ENCODE assay signal across 22 mouse cellular contexts in genomic region chr6:134861386-134861785, GRCm38 (mm10). TPM values are rescaled to one million over a fixed set of nuclear protein-coding genes. Genes with fewer than 3 reads are reported as not detected.
DNase-seq lines count a peak whose midpoint lies in the region; ATAC-seq and TF ChIP-seq lines count a peak whose summit lies in the region.
"Had no signal": no experiment of that assay in that cellular context is flagged by ENCODE, and none has a peak within 500 bp of the region (broad histone marks: within the 10 kb centered on the region; RNA-seq: fewer than 3 reads in every experiment).

No protein-coding gene starts in this region.

- peaks cover 8% of the 10 kb centered on the region; the same call in 1 of the 2 replicates for H3K36me3 ChIP-seq in hindbrain, embryonic 10.5 days
- peaks cover 3% of the 10 kb centered on the region; the same call in 1 of the 2 replicates for H3K36me3 ChIP-seq in hindbrain, postnatal 0 days (ENCODE audit: insufficient read depth, low read length)
- no peaks in the 10 kb centered on the region; the same call in 1 of the 2 replicates for H3K36me3 ChIP-seq in midbrain, embryonic 11.5 days (ENCODE audit: control insufficient read depth, insufficient read depth, low read length)
- 0 out of 2 replicates have a peak, but pooled peaks cover 6% of the 10 kb centered on the region for H3K36me3 ChIP-seq in midbrain, embryonic 15.5 days (replicated peaks)

- ATAC-seq in hindbrain, postnatal 0 days: no peak
- no peak for ATAC-seq in midbrain, embryonic 11.5 days (ENCODE audit: low FRiP score)
- ATAC-seq in midbrain, embryonic 15.5 days (replicated peaks): no peak
- no peak for ATAC-seq in erythroid progenitor cell, adult 5-6 weeks (replicated peaks; ENCODE audit: low FRiP score, poor library complexity, severe bottlenecking)
- ATAC-seq: forebrain, embryonic 16.5 days; intestine, embryonic 15.5 days had no signal

- no peak overlapping the region for H3K9ac ChIP-seq in hindbrain, postnatal 0 days (replicated peaks; ENCODE audit: low read length)
- no peak overlapping the region for H3K9ac ChIP-seq in midbrain, embryonic 11.5 days (ENCODE audit: low read length)
- H3K9ac ChIP-seq in midbrain, embryonic 15.5 days: no peak overlapping the region
- H3K9ac ChIP-seq: forebrain, embryonic 12.5 days; hindbrain, embryonic 15.5 days; intestine, embryonic 15.5 days had no signal

- no peak for DNase-seq in hindbrain, embryonic 10.5 days (ENCODE audit: low spot score)
- no peak for DNase-seq in hindbrain, postnatal 0 days (ENCODE audit: low spot score)
- DNase-seq in midbrain, embryonic 11.5 days (ENCODE audit: low spot score, missing footprints): peak; percentile 51
- peak; percentile 30 for DNase-seq in R1 (ENCODE audit: low read depth, low spot score)
- DNase-seq in layer of hippocampus, adult 8-10 months (ENCODE audit: low spot score in 2 of 2): no peak
- DNase-seq: adrenal gland, postnatal 10 days; adrenal gland, postnatal 36 days; B cell, adult 2 months; cerebellum, adult 18-20 months; cerebellum, adult 9-10 months; cerebellum, postnatal 14 days; gastrocnemius, postnatal 10 days; gastrocnemius, postnatal 36 days; heart, adult 2 months had no signal

- H3K27ac ChIP-seq in hindbrain, embryonic 10.5 days: peak overlapping the region; percentile 81; the same call in 1 of the 2 replicates
- no peak overlapping the region for H3K27ac ChIP-seq in hindbrain, postnatal 0 days
- H3K27ac ChIP-seq in midbrain, embryonic 11.5 days (ENCODE audit: low read depth, low read length): no peak overlapping the region
- no peak overlapping the region for H3K27ac ChIP-seq in midbrain, embryonic 15.5 days
- H3K27ac ChIP-seq: forebrain, embryonic 12.5 days; heart, adult 2 months; intestine, embryonic 15.5 days had no signal

- no peak overlapping the region for H3K4me3 ChIP-seq in hindbrain, embryonic 10.5 days
- no peak overlapping the region for H3K4me3 ChIP-seq in hindbrain, postnatal 0 days (ENCODE audit: low read length)
- no peak overlapping the region for H3K4me3 ChIP-seq in midbrain, embryonic 11.5 days (ENCODE audit: low read depth, low read length)
- no peak overlapping the region for H3K4me3 ChIP-seq in midbrain, embryonic 15.5 days
- H3K4me3 ChIP-seq: forebrain, embryonic 12.5 days; heart, adult 2 months; hindbrain, embryonic 15.5 days; intestine, embryonic 15.5 days had no signal

- TF ChIP-seq CTCF in hindbrain, postnatal 0 days (IDR thresholded peaks at IDR 0.05; ENCODE audit: low read depth): no peak

- no peaks in the 10 kb centered on the region for H3K9me3 ChIP-seq in hindbrain, embryonic 10.5 days
- H3K9me3 ChIP-seq in hindbrain, postnatal 0 days (ENCODE audit: low read length): no peaks in the 10 kb centered on the region
- no peaks in the 10 kb centered on the region for H3K9me3 ChIP-seq in midbrain, embryonic 11.5 days (ENCODE audit: control insufficient read depth, low read length)
- H3K9me3 ChIP-seq in midbrain, embryonic 15.5 days: no peaks in the 10 kb centered on the region
- H3K9me3 ChIP-seq: forebrain, embryonic 12.5 days; hindbrain, embryonic 15.5 days; intestine, embryonic 15.5 days had no signal

- no peak overlapping the region for H3K4me2 ChIP-seq in hindbrain, postnatal 0 days (ENCODE audit: low read depth, low read length)
- no peak overlapping the region for H3K4me2 ChIP-seq in midbrain, embryonic 11.5 days
- H3K4me2 ChIP-seq in midbrain, embryonic 15.5 days: no peak overlapping the region
- H3K4me2 ChIP-seq: forebrain, embryonic 12.5 days; heart, embryonic 11.5 days; hindbrain, embryonic 15.5 days; intestine, embryonic 15.5 days had no signal

- H3K27me3 ChIP-seq in hindbrain, embryonic 10.5 days (ENCODE audit: insufficient read depth, poor library complexity, severe bottlenecking): no peaks in the 10 kb centered on the region
- H3K27me3 ChIP-seq in hindbrain, postnatal 0 days (ENCODE audit: insufficient read depth, low read length): no peaks in the 10 kb centered on the region
- no peaks in the 10 kb centered on the region for H3K27me3 ChIP-seq in midbrain, embryonic 11.5 days (ENCODE audit: control insufficient read depth, insufficient read depth, low read length)
- no peaks in the 10 kb centered on the region for H3K27me3 ChIP-seq in midbrain, embryonic 15.5 days (replicated peaks)
- H3K27me3 ChIP-seq: CH12.LX; forebrain, embryonic 12.5 days; hindbrain, embryonic 15.5 days; intestine, embryonic 15.5 days had no signal

- WGBS in hindbrain, embryonic 10.5 days: 87% methylated on average over 12 of the region's 12 CpGs
- WGBS in hindbrain, postnatal 0 days: 80% methylated on average over 12 of the region's 12 CpGs
- 90% methylated on average over 12 of the region's 12 CpGs for WGBS in midbrain, embryonic 11.5 days
- 85% methylated on average over 12 of the region's 12 CpGs for WGBS in midbrain, embryonic 15.5 days

- H3K4me1 ChIP-seq in hindbrain, embryonic 10.5 days (replicated peaks): peaks cover 27% of the 10 kb centered on the region
- H3K4me1 ChIP-seq in hindbrain, postnatal 0 days (ENCODE audit: insufficient read depth, low read length): peaks cover 5% of the 10 kb centered on the region
- H3K4me1 ChIP-seq in midbrain, embryonic 11.5 days (ENCODE audit: control insufficient read depth, insufficient read depth, low read length): peaks cover 13% of the 10 kb centered on the region
- peaks cover 20% of the 10 kb centered on the region for H3K4me1 ChIP-seq in midbrain, embryonic 15.5 days

RNA-seq across cellular contexts. Expression of gene Crebl2, which starts 31.4 kb away (rescaled TPM):
- polyA plus RNA-seq in hindbrain, embryonic 10.5 days (2016; fragmentation: Nextera tagmentation; extraction: Ambion mirVana): 1.2 and 1.4 TPM in 2 replicates
- total RNA-seq in hindbrain, postnatal 0 days (2014; rRNA removed): 2.7 and 4.4 TPM in 2 replicates
- polyA plus RNA-seq in hindbrain, postnatal 0 days (2015; fragmentation: Nextera tagmentation; extraction: Ambion mirVana): 2.6 and 3.6 TPM in 2 replicates
- 0.92 and 1.2 TPM in 2 replicates for polyA plus RNA-seq in midbrain, embryonic 11.5 days (2014; fragmentation: Nextera tagmentation; extraction: Ambion mirVana)
- 4.6 and 5.6 TPM in 2 replicates for polyA plus RNA-seq in midbrain, embryonic 15.5 days (2015; fragmentation: Nextera tagmentation; extraction: Ambion mirVana)
- 10 to 100 TPM; 37.8 to 51.0 (median 44.1) TPM for total RNA-seq in layer of hippocampus, adult 8-10 months (2022)
- total RNA-seq in erythroid progenitor cell, adult 5-6 weeks (2015; ENCODE audit: low replicate concordance): 5.8 and 6.7 TPM in 2 replicates
- 10.5 and 13.7 TPM in 2 replicates for total RNA-seq in erythroid progenitor cell, adult 5-6 weeks (2017; ENCODE audit: low replicate concordance)

RNA-seq across cellular contexts. Expression of gene Gpr19, which starts 37.0 kb away (rescaled TPM):
- polyA plus RNA-seq in hindbrain, embryonic 10.5 days (2016; fragmentation: Nextera tagmentation; extraction: Ambion mirVana): 24.7 and 29.9 TPM in 2 replicates
- total RNA-seq in hindbrain, postnatal 0 days (2014; rRNA removed): 33.2 and 43.7 TPM in 2 replicates
- polyA plus RNA-seq in hindbrain, postnatal 0 days (2015; fragmentation: Nextera tagmentation; extraction: Ambion mirVana): 33.7 and 33.9 TPM in 2 replicates
- polyA plus RNA-seq in midbrain, embryonic 11.5 days (2014; fragmentation: Nextera tagmentation; extraction: Ambion mirVana): 35.3 and 36.9 TPM in 2 replicates
- 40.1 and 44.0 TPM in 2 replicates for polyA plus RNA-seq in midbrain, embryonic 15.5 days (2015; fragmentation: Nextera tagmentation; extraction: Ambion mirVana)
- 10 to 100 TPM; 25.3 to 28.9 (median 27.3) TPM for total RNA-seq in layer of hippocampus, adult 8-10 months (2022)
- 17.3 and 19.7 TPM in 2 replicates for total RNA-seq in erythroid progenitor cell, adult 5-6 weeks (2015; ENCODE audit: low replicate concordance)
- 7.2 and 11.9 TPM in 2 replicates for total RNA-seq in erythroid progenitor cell, adult 5-6 weeks (2017; ENCODE audit: low replicate concordance)

RNA-seq across cellular contexts. Expression of gene Cdkn1b, which starts 58.8 kb away (rescaled TPM):
- 17.2 and 17.7 TPM in 2 replicates for polyA plus RNA-seq in hindbrain, embryonic 10.5 days (2016; fragmentation: Nextera tagmentation; extraction: Ambion mirVana)
- total RNA-seq in hindbrain, postnatal 0 days (2014; rRNA removed): 33.2 and 44.7 TPM in 2 replicates
- polyA plus RNA-seq in hindbrain, postnatal 0 days (2015; fragmentation: Nextera tagmentation; extraction: Ambion mirVana): 26.3 and 30.2 TPM in 2 replicates
- polyA plus RNA-seq in midbrain, embryonic 11.5 days (2014; fragmentation: Nextera tagmentation; extraction: Ambion mirVana): 27.8 and 28.0 TPM in 2 replicates
- 24.4 and 25.3 TPM in 2 replicates for polyA plus RNA-seq in midbrain, embryonic 15.5 days (2015; fragmentation: Nextera tagmentation; extraction: Ambion mirVana)
- 10 to 100 TPM; 35.4 to 46.5 (median 40.5) TPM for total RNA-seq in layer of hippocampus, adult 8-10 months (2022)
- total RNA-seq in erythroid progenitor cell, adult 5-6 weeks (2015; ENCODE audit: low replicate concordance): 62.7 and 90.5 TPM in 2 replicates
- 107 and 117 TPM in 2 replicates for total RNA-seq in erythroid progenitor cell, adult 5-6 weeks (2017; ENCODE audit: low replicate concordance)

Comparison
In these comparisons a context has a peak if more than half of its experiments do, and no peak if none do; other contexts are left out.
1. DNase-seq: peak in midbrain, embryonic 11.5 days (single experiment) and R1 (single experiment); none in hindbrain, embryonic 10.5 days (single experiment), hindbrain, postnatal 0 days (single experiment) and layer of hippocampus, adult 8-10 months (0 of 2).